Mouse (Mus musculus): ENCODE measurements around the gene Fsip1.
"Not testable (repeated sequence)": the region's sequence is repeated elsewhere in the genome, so short reads cannot be mapped to it uniquely, and the experiment has no call there.

Fsip1 gene

GRCm38 (mm10) chr2:118179472-118179871, 77.3 kb downstream of the Fsip1 start:
- DNase-seq (ENCODE audit: low spot score in 2 of 2) = no peak

- no peak for DNase-seq (ENCODE audit: low spot score in 2 of 2)
Measured at GRCm38 (mm10) chr2:118174558-118175383, 82.0 kb downstream of the Fsip1 start.

DNA sequence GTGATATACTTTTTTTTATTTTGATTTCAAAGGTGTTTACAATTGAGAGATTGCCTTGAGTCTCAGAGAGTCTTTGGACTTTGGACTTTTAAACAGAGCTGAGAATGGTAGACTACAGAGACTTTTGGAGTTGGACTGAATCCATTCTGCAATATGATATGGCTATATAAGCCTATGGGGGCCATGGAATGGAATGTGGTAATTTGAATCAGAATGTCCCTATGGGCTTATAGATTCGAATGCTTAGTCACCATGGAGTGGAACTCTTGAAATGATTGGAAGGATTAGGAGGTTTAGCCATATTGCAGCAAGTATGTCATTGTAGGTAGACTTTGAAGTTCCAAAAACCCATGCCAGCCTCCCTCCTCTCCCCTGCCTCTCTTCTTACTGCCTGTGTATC, 88.5 kb downstream of the Fsip1 start:
- no peak for DNase-seq (ENCODE audit: low spot score in 2 of 2)

DNA sequence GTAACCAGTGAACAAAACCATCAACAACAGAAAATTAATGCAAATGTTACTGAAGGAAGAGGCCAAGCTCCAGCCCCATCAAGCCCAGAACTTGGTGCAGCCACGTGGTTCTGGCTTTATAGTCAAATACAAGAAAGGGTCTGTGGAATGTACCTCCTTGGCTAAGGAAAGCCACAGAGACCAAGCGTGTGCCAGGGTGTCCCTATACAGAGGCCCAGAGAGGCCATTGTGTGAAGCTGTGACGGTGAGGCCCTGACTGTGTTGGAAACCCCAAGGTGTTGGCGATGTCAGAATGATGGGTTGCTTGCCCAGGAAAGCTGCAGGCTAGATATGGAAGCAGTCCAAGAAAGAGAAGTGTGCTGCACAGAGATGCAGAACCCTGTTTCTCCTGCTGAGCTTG, 89.0 kb downstream of the Fsip1 start:
- DNase-seq (ENCODE audit: low spot score in 2 of 2) = no peak

DNA sequence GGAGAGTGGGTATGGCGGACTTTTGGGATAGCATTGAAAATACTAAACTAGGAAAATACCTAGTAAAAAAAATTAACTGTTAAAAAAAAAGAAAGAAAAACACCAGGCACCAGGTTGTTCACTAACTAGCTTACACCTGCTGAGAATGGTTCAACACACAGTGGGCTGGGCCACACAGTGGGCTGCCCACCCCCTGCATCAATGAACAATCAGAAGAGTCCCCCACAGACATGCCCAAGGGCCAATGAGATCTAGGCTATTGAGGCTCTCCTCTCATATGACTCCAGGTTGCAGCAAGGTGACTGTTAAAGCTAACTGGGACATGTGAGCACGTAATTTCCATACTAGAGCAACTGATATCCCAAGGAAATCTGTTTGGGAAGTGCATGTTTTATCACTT, 91.1 kb downstream of the Fsip1 start:
- DNase-seq (ENCODE audit: low spot score in 2 of 2) = no peak

DNA sequence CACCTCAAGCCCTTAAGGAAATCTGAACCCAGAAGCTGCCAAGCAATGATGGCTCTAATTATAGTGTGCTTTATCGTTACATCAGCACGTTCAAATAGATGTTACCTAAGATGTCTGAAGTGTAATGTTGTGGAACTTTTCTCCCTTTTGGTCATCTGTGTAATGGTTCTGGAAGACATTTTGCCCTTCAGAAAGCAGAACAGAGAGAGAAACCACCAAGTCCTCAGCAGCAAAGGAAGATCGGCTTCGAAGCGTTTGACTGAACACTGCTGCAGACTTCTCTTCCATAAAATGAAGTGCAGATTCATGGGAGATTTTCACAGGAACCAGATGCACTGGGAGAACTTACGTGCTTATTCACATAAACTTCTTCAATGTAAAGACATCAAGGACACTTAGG, 92.6 kb downstream of the Fsip1 start:
- DNase-seq (ENCODE audit: low spot score in 2 of 2) = no peak

DNA sequence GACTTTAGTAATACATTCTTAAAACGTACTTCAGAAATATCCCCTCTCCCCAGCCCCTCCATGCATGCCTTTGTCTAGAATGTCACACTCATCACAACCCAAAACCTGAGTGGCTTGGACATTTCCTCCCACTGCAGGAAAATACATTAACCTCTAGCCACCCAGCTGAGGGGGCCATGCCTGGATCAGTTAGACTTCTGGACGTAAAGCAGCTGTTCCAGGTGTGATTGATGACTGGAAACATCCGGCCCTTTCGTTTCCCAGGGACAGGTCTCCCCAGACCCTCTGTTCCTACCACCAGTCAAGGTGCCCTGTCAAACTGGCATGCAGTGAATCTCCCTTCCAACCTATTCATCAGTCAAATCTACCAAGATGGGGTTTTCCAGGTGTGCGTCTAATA, 94.3 kb downstream of the Fsip1 start:
- DNase-seq (ENCODE audit: low spot score in 2 of 2) = no peak

DNA sequence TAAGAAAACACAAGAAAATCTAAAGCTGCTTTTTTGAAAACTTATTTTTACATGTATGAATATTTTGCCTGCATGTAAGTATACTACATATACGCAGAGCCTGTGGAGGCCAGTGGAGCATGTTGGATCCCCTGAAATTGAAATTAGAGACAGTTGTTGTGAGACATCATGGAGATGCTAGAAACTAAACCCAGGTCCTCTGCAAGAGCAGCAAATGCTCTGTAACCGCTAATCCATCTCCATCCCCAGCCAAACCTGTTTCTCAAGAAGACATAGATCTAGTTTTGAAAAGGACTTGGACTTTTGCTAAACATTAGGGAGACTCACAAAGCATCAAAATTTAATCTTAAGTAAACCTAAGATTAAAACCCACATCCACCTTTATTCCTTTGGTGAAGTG, 95.8 kb downstream of the Fsip1 start:
- DNase-seq (ENCODE audit: low spot score in 2 of 2) = no peak

DNA sequence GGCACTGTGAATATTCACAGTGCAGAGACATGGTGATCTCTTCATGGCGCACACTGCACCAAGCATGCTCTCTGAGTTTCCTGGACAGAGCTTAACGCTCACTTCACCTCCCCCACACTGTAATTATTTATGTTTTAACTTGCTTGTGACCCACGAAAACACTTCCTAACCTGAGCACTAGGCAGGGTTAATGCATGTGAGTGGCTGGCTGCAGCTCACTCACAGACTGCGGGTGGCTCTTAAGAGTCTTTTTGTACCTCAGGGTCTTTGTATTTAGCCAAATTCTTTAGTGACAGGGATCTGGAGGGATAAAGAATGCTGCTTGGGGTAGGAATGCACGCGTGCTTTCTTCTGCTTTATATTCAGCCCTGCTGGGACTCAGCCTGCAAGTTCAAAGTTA, 96.2 kb downstream of the Fsip1 start:
- DNase-seq (ENCODE audit: low spot score in 2 of 2) = no peak

- no peak for DNase-seq (ENCODE audit: low spot score in 2 of 2)
Measured at GRCm38 (mm10) chr2:118159126-118159525, 97.6 kb downstream of the Fsip1 start.

- DNase-seq (ENCODE audit: low spot score in 2 of 2) = no peak
Measured at GRCm38 (mm10) chr2:118158095-118158494, 98.7 kb downstream of the Fsip1 start.

GRCm38 (mm10) chr2:118149855-118150563, 106.8 kb downstream of the Fsip1 start:
- peak; percentile 62 to 84 for DNase-seq (ENCODE audit: low spot score in 2 of 2)

DNA sequence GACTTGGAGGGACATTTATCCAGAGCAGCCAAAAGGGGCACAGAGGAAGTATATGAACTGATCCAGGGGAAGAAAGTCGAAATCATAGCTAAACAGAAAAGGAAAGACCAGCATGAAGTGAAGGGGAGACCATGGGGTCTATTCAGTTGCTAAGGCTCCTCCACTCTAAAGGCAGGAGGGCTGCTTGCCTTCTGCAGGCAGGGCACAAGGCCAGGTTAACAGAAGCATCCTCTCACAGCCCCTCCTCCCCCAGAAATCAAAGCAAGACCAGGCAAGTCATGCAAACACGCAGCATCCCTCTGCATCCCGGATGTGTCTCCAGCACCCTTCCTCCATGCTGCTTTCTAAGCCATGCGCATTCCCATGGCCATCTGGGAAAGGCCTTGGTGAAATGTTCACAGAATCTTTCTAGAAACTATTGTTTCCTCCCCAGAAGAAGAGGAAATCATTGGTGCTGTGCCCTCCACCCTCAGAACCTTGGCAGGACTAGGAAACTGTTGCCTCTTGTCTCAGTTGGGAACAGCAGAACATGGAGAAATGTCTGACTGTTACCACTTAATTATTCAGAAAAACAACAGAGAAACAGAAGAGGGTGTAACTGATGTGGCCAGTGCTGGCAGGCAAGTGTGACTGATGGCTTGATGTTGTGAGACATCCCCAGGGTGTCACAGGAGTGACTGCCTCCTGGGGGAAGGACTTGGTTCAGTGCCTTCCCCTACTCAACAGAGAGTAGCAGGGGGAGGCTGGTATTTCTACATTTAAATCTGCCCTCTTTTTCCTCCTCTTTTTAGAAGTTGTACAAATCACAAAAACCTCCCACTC, 108.2 kb downstream of the Fsip1 start:
- DNase-seq (ENCODE audit: low spot score in 2 of 2) = no peak

DNA sequence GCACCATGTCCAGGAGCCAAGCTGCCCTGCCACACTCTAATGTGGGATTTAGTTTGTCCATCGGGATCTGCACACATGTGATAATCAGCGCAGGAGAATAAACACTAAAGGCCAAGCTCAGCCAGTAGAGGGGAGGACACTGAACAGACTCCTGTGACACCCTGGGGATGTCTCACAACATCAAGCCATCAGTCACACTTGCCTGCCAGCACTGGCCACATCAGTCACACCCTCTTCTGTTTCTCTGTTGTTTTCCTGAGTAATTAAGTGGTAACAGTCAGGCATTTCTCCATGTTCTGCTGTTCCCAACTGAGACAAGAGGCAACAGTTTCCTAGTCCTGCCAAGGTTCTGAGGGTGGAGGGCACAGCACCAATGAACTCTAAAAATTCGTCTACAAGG, 109.0 kb downstream of the Fsip1 start:
- DNase-seq (ENCODE audit: low spot score in 2 of 2) = not testable (repeated sequence)

- no peak for DNase-seq (ENCODE audit: low spot score in 2 of 2)
Measured at GRCm38 (mm10) chr2:118141651-118142050, 115.1 kb downstream of the Fsip1 start.

- no peak for DNase-seq (ENCODE audit: low spot score in 2 of 2)
Measured at GRCm38 (mm10) chr2:118139261-118139660, 117.5 kb downstream of the Fsip1 start.

DNA sequence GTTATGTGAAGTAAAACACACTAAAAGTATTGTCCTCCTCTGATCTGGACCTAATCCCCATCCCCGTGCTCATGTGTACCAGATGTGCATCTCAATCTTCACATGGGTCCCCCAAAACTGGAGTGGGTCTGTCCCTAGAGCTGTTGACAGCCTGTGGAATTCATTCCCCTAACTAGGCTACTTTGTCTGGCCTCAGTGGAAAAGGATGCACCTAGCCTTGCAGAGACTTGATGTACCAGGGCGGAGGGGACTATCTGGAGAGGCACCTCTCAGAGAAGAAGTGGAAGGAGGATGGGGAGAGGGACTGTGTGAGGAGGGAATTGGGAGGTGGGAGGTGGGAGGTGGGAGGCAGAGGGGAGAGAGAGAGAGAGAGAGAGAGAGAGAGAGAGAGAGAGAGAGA, 119.0 kb downstream of the Fsip1 start:
- no peak for DNase-seq (ENCODE audit: low spot score in 2 of 2)

DNA sequence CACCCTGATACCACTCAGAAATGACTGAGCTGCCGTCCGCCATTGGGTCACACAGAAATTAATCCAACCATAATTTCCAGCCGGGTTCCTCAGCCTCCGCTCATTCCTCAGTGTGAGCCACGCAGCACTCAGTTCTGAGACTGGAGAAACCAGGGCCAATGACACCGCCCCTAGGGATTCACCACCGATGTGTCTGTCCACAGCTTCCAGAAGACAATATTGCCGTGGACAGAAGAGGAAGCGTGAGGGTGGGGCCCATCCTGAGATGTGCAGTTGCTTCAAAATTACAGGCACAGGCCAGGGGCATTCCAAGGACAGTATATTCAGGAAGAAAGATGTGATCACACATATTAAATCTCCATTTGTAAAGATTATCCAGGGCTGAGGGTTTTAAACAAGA, 119.7 kb downstream of the Fsip1 start:
- DNase-seq (ENCODE audit: low spot score in 2 of 2) = no peak

DNA sequence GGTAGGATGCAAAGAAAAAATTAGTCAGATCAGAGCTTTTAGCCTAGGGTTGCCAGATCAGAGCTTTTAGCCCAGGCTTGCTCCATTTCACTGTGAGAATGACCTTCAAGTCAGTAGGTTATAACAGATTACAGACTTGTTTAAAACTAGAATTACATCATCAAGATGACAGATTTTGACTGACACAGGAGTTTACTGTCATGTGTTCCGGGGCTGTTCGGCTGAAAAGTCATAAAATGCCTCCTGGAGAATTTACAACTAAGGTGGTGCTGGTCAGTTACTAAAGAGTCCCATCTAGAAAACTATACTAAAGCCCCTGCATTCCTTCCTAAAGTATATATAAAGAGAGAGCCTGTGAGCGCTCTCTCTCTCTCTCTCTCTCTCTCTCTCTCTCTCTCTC, 128.5 kb downstream of the Fsip1 start:
- no peak for DNase-seq (ENCODE audit: low spot score in 2 of 2)

- no peak for DNase-seq (ENCODE audit: low spot score in 2 of 2)
Measured at GRCm38 (mm10) chr2:118127516-118128288, 129.1 kb downstream of the Fsip1 start.

GRCm38 (mm10) chr2:118125943-118126470, 130.8 kb downstream of the Fsip1 start:
- DNase-seq (ENCODE audit: low spot score in 2 of 2) = no peak

Measured in heart, adult 9 months (tissue).